Mouse (Mus musculus) embryo, embryonic 10 days (tissue): ENCODE data around the gene Hist1h2ad.

Experiments used
- DNase-seq: peaks from one replicate; pipeline ENCODE4 v3.0.0-alpha.2; 2015; ENCODE audit warnings: low spot score

Hist1h2ad gene

GRCm38 (mm10) chr13:23621532-23622174 is 47.5 kb downstream of the Hist1h2ad start:
- DNase-seq, result peak; percentile 87

- peak; percentile 90 for DNase-seq
Observed at GRCm38 (mm10) chr13:23622175-23622671, 48.0 kb downstream of the Hist1h2ad start, which contains the start of gene Hist1h1e. TSS of gene Hist1h1e (minus strand) at chr13:23622558.

GRCm38 (mm10) chr13:23622861-23623450 is 48.8 kb downstream of the Hist1h2ad start:
- peak; percentile 13 for DNase-seq
